Mouse (Mus musculus): ENCODE measurements at regions not wholly inside any gene's neighbourhood (a gene's known extent, or its start where the extent isn't known, plus 50 kb on each side); places are given as distances from the start of the nearest gene placed in this dataset.

DNA sequence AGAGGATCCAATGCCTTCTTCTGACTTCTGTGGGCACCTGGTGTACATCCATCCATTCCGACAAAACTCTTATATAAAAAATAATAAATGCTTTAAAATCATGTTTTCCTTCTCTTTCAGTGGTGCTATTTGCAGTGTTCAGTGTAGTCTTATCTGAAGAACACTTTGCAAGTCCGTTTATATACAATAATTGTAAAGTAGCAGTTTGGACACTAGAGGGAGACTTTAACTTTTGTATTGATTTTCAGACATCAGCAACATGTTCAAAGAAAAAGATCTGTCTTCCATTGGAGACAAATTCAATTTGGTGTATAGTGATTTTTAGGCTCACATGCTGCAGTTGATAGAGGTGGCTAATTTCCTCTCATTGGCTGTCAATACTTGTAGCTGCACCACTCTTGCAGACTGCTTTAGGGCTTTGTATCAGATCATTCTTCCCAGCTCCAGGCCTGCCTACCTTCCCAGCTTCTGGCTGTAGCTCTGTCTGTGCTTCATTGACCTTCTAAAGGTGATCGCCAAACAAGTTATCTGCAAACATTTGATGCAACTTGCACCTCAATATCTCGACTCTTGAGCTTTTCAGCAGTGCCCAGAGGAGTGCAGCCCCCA, 74.8 kb upstream of the Sult1c1 start:
- intact Hi-C loops (cut with DNase I), result loop anchor here (2.0 to 10.0 kb wide), 2 partner anchors 50 to 278 kb away; no protein-coding TSS in a partner anchor
- DNase-seq, result no peak

DNA sequence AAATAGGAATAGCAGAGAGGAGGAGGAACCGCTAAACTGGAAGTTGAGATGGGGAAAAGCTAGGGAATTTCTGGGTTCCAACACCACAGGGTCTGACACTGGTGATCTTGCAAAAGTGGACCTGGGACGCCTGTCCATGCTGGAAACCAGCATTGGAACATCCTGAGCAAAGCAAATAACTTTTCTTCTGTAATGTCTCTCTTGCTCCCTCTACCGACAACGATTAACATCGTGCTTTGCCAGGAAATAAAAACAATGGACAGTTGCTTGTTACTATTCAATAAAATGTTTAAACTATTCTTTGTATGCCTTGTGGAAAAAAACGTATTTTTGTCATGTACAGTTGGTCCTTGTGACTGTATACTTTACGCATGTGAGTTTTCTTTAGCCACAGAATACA, 70.8 kb upstream of the Sult1c1 start:
- peak; percentile 5 to 21 for DNase-seq
- intact Hi-C loops (cut with DNase I), result loop anchor here (10.0 kb wide), 1 partner anchor 46 kb away; no protein-coding TSS in a partner anchor
